ENCODE assay signal across 20 mouse cellular contexts in genomic region chr5:84335834-84336465, GRCm38 (mm10).
A peak's percentile ranks its signal among the peaks of the same experiment; 100 is the strongest.
DNase-seq lines count a peak whose midpoint lies in the region; ATAC-seq and TF ChIP-seq lines count a peak whose summit lies in the region.
"Had no signal": no experiment of that assay in that cellular context is flagged by ENCODE, and none has a peak within 500 bp of the region (broad histone marks: within the 10 kb centered on the region; RNA-seq: fewer than 3 reads in every experiment).

No protein-coding gene starts in this region.

- no peaks in the 10 kb centered on the region for H3K9me3 ChIP-seq in forebrain, embryonic 15.5 days
- H3K9me3 ChIP-seq in forebrain, embryonic 12.5 days: no peaks in the 10 kb centered on the region
- H3K9me3 ChIP-seq in lung, embryonic 15.5 days: no peaks in the 10 kb centered on the region
- H3K9me3 ChIP-seq in kidney, embryonic 16.5 days (ENCODE audit: low read length): no peaks in the 10 kb centered on the region
- H3K9me3 ChIP-seq: embryonic facial prominence, embryonic 13.5 days; hindbrain, embryonic 15.5 days had no signal

- no peak; the same call in 1 of the 2 replicates for ATAC-seq in forebrain, embryonic 15.5 days (replicated peaks)
- ATAC-seq in forebrain, embryonic 12.5 days (ENCODE audit: low FRiP score): no peak
- peak; percentile 90; the same call in 1 of the 2 replicates for ATAC-seq in lung, embryonic 15.5 days (ENCODE audit: borderline replicate concordance, extremely low read depth, low FRiP score, low TSS enrichment)
- ATAC-seq in kidney, embryonic 16.5 days (ENCODE audit: low FRiP score, low TSS enrichment): no peak
- ATAC-seq: intestine, embryonic 16.5 days had no signal

- peak overlapping the region; percentile 27; the same call in 1 of the 2 replicates for H3K27ac ChIP-seq in forebrain, embryonic 15.5 days (replicated peaks)
- H3K27ac ChIP-seq in forebrain, embryonic 12.5 days: no peak overlapping the region
- H3K27ac ChIP-seq in lung, embryonic 15.5 days: 0 out of 2 replicates have a peak overlapping the region, but pooled peaks have one; percentile 12
- H3K27ac ChIP-seq in kidney, embryonic 16.5 days (ENCODE audit: low read length): no peak overlapping the region
- H3K27ac ChIP-seq: embryonic facial prominence, embryonic 13.5 days; heart, embryonic 13.5 days; hindbrain, embryonic 15.5 days had no signal

- H3K4me3 ChIP-seq in forebrain, embryonic 15.5 days: no peak overlapping the region
- H3K4me3 ChIP-seq in forebrain, embryonic 12.5 days (replicated peaks): no peak overlapping the region
- H3K4me3 ChIP-seq in lung, embryonic 15.5 days: no peak overlapping the region
- no peak overlapping the region for H3K4me3 ChIP-seq in kidney, embryonic 16.5 days (ENCODE audit: low read length)
- H3K4me3 ChIP-seq: embryonic facial prominence, embryonic 13.5 days; heart, embryonic 13.5 days; hindbrain, embryonic 15.5 days had no signal

- 64% methylated on average over 3 of the region's 3 CpGs for WGBS in forebrain, embryonic 15.5 days
- WGBS in forebrain, embryonic 12.5 days: 78% methylated on average over 3 of the region's 3 CpGs
- 32% methylated on average over 3 of the region's 3 CpGs for WGBS in lung, embryonic 15.5 days
- 69% methylated on average over 3 of the region's 3 CpGs for WGBS in kidney, embryonic 16.5 days

- TF ChIP-seq CTCF in brain, embryonic 14.5 days (IDR thresholded peaks at IDR 0.05; ENCODE audit: borderline replicate concordance, extremely low read depth, insufficient read depth, insufficient read length): no peak

- peaks cover 14% of the 10 kb centered on the region for H3K4me1 ChIP-seq in forebrain, embryonic 15.5 days
- no peaks in the 10 kb centered on the region for H3K4me1 ChIP-seq in forebrain, embryonic 12.5 days
- no peaks in the 10 kb centered on the region for H3K4me1 ChIP-seq in lung, embryonic 15.5 days
- no peaks in the 10 kb centered on the region for H3K4me1 ChIP-seq in kidney, embryonic 16.5 days (ENCODE audit: insufficient read depth, low read length)
- H3K4me1 ChIP-seq: embryonic facial prominence, embryonic 13.5 days; heart, embryonic 13.5 days; hindbrain, embryonic 15.5 days had no signal

- TF ChIP-seq POLR2A in brain, embryonic 14.5 days (IDR thresholded peaks at IDR 0.05; ENCODE audit: borderline replicate concordance, extremely low read depth, insufficient read depth, insufficient read length, poor library complexity, severe bottlenecking): no peak

- DNase-seq in lung, postnatal 10 days: no peak
- peak; percentile 65 for DNase-seq in brain, embryonic 14.5 days (ENCODE audit: low read depth)
- peak; percentile 1 for DNase-seq in lung, postnatal 25 days (ENCODE audit: low spot score)
- DNase-seq: adrenal gland, adult 2 months; adrenal gland, postnatal 25 days; cerebellum, adult 11-12 months; cerebellum, adult 9-10 months; cerebellum, postnatal 25 days; gastrocnemius, postnatal 36 days; heart, adult 11 months; heart, postnatal 36 days had no signal

- H3K36me3 ChIP-seq in forebrain, embryonic 15.5 days: no peaks in the 10 kb centered on the region
- H3K36me3 ChIP-seq in forebrain, embryonic 12.5 days (replicated peaks): no peaks in the 10 kb centered on the region
- no peaks in the 10 kb centered on the region for H3K36me3 ChIP-seq in lung, embryonic 15.5 days
- H3K36me3 ChIP-seq in kidney, embryonic 16.5 days (ENCODE audit: insufficient read depth, low read length): no peaks in the 10 kb centered on the region
- H3K36me3 ChIP-seq: embryonic facial prominence, embryonic 13.5 days; heart, embryonic 13.5 days; hindbrain, embryonic 15.5 days had no signal

- no peak overlapping the region for H3K9ac ChIP-seq in forebrain, embryonic 15.5 days (replicated peaks)
- no peak overlapping the region for H3K9ac ChIP-seq in forebrain, embryonic 12.5 days
- H3K9ac ChIP-seq in lung, embryonic 15.5 days: no peak overlapping the region
- H3K9ac ChIP-seq in kidney, embryonic 16.5 days (replicated peaks; ENCODE audit: low read length): no peak overlapping the region
- H3K9ac ChIP-seq: embryonic facial prominence, embryonic 13.5 days; heart, embryonic 13.5 days; hindbrain, embryonic 15.5 days had no signal

- no peaks in the 10 kb centered on the region for H3K27me3 ChIP-seq in forebrain, embryonic 15.5 days
- H3K27me3 ChIP-seq in forebrain, embryonic 12.5 days: no peaks in the 10 kb centered on the region
- no peaks in the 10 kb centered on the region for H3K27me3 ChIP-seq in lung, embryonic 15.5 days
- no peaks in the 10 kb centered on the region for H3K27me3 ChIP-seq in kidney, embryonic 16.5 days (ENCODE audit: insufficient read depth, low read length)
- H3K27me3 ChIP-seq: CH12.LX; embryonic facial prominence, embryonic 13.5 days; heart, embryonic 13.5 days; hindbrain, embryonic 15.5 days had no signal

- H3K4me2 ChIP-seq in forebrain, embryonic 15.5 days (replicated peaks): no peak overlapping the region
- no peak overlapping the region for H3K4me2 ChIP-seq in forebrain, embryonic 12.5 days
- H3K4me2 ChIP-seq in lung, embryonic 15.5 days: no peak overlapping the region
- H3K4me2 ChIP-seq in kidney, embryonic 16.5 days (replicated peaks; ENCODE audit: low read depth, low read length): no peak overlapping the region
- H3K4me2 ChIP-seq: embryonic facial prominence, embryonic 13.5 days; heart, embryonic 13.5 days; hindbrain, embryonic 15.5 days had no signal

Comparison
In these comparisons a context has a peak if more than half of its experiments do, and no peak if none do; other contexts are left out.
1. H3K27ac ChIP-seq: peak in forebrain, embryonic 15.5 days (single experiment) and lung, embryonic 15.5 days (single experiment); none in forebrain, embryonic 12.5 days (single experiment) and kidney, embryonic 16.5 days (single experiment).